Mouse (Mus musculus): ENCODE measurements around the gene Tns4. TPM values are rescaled to one million over a fixed set of nuclear protein-coding genes. Genes with fewer than 3 reads are reported as not detected.

Tns4 gene
- polyA plus RNA-seq, 1 experiment from 2014 or later = 0.40 TPM

DNA sequence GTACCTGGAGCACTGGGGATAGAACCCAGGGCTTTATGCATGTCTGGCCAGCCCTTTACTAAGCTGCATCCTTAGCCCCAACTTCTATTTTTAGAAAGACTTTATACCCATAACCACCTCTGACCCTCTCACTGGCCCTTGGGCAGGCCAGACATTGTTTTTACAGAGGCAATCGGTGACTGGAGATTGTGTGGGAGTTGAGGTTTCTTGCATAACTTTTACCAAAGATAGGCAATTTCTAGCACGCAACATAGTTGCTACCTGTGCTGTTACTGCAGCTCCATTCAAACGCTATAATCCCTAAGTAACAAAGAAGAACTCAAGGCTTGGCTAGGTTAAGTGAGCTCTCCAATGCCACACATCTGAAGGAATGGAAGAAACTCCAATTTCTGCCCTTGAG, 7.5 kb downstream of the Tns4 start:
- H3K4me2 ChIP-seq = no peak overlapping the region
- no peak overlapping the region for H3K27ac ChIP-seq (replicated peaks)
- H3K36me3 ChIP-seq = no peaks in the 10 kb centered on the region
- no peaks in the 10 kb centered on the region for H3K4me1 ChIP-seq (replicated peaks)
- H3K4me3 ChIP-seq = no peak overlapping the region
- H3K9me3 ChIP-seq = no peaks in the 10 kb centered on the region
- WGBS = 72% methylated on average over 3 of the region's 3 CpGs
- H3K9ac ChIP-seq = no peak overlapping the region
- ATAC-seq (ENCODE audit: low read depth) = no peak
- no peaks in the 10 kb centered on the region for H3K27me3 ChIP-seq

GRCm38 (mm10) chr11:99080902-99081543, 8.1 kb downstream of the Tns4 start:
- H3K36me3 ChIP-seq = no peaks in the 10 kb centered on the region
- H3K9ac ChIP-seq = no peak overlapping the region
- H3K27ac ChIP-seq (replicated peaks) = no peak overlapping the region
- WGBS = 84% methylated on average over 9 of the region's 9 CpGs
- H3K4me2 ChIP-seq = no peak overlapping the region
- no peak for ATAC-seq (ENCODE audit: low read depth)
- H3K4me3 ChIP-seq = no peak overlapping the region
- no peaks in the 10 kb centered on the region for H3K27me3 ChIP-seq
- H3K9me3 ChIP-seq = no peaks in the 10 kb centered on the region
- H3K4me1 ChIP-seq (replicated peaks) = no peaks in the 10 kb centered on the region

DNA sequence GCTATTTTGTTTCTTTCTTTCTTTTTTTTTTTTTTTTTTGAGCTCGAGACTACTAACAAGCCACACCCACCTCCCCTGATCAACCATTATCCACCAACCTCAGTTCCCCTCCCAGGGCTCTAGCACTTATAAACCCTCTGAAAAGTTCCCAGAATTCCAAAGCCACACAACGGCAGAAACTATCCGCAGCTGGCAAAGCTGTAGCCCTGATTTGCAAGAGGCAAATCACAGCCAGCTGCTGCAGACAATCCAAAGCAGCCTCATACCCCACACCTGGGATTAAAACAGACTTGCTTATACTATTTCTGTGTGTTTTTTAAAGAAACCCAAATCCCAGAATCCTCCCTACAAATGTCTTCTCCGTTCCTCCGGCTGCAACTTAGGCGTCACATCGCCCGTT, 11.2 kb downstream of the Tns4 start:
- H3K9me3 ChIP-seq = no peaks in the 10 kb centered on the region
- 83% methylated on average over 8 of the region's 8 CpGs for WGBS
- H3K36me3 ChIP-seq = no peaks in the 10 kb centered on the region
- no peak overlapping the region for H3K9ac ChIP-seq
- H3K27me3 ChIP-seq = no peaks in the 10 kb centered on the region
- no peak overlapping the region for H3K27ac ChIP-seq (replicated peaks)
- no peak overlapping the region for H3K4me2 ChIP-seq
- ATAC-seq (ENCODE audit: low read depth) = no peak
- no peak overlapping the region for H3K4me3 ChIP-seq
- no peaks in the 10 kb centered on the region for H3K4me1 ChIP-seq (replicated peaks)

- no peak overlapping the region for H3K27ac ChIP-seq (replicated peaks)
- ATAC-seq (ENCODE audit: low read depth) = no peak
- H3K4me1 ChIP-seq (replicated peaks) = peaks cover 7% of the 10 kb centered on the region
- no peaks in the 10 kb centered on the region for H3K27me3 ChIP-seq
- H3K4me2 ChIP-seq = no peak overlapping the region
- H3K4me3 ChIP-seq = no peak overlapping the region
- no peak overlapping the region for H3K9ac ChIP-seq
- H3K9me3 ChIP-seq = no peaks in the 10 kb centered on the region
- 80% methylated on average over 5 of the region's 5 CpGs for WGBS
- no peaks in the 10 kb centered on the region for H3K36me3 ChIP-seq
Measured at GRCm38 (mm10) chr11:99076744-99077319, 12.3 kb downstream of the Tns4 start.

- WGBS = 62% methylated on average over 5 of the region's 5 CpGs
- Histone ChIP-seq H3K4me2 (no peak overlapping the region), H3K9ac (no peak overlapping the region), H3K4me1 (replicated peaks) (peaks cover 11% of the 10 kb centered on the region), H3K36me3 (no peaks in the 10 kb centered on the region), H3K27me3 (no peaks in the 10 kb centered on the region), H3K27ac (replicated peaks) (no peak overlapping the region), H3K9me3 (no peaks in the 10 kb centered on the region), H3K4me3 (no peak overlapping the region)
- ATAC-seq (ENCODE audit: low read depth) = no peak
Measured at GRCm38 (mm10) chr11:99073781-99074180, 15.3 kb downstream of the Tns4 start.

DNA sequence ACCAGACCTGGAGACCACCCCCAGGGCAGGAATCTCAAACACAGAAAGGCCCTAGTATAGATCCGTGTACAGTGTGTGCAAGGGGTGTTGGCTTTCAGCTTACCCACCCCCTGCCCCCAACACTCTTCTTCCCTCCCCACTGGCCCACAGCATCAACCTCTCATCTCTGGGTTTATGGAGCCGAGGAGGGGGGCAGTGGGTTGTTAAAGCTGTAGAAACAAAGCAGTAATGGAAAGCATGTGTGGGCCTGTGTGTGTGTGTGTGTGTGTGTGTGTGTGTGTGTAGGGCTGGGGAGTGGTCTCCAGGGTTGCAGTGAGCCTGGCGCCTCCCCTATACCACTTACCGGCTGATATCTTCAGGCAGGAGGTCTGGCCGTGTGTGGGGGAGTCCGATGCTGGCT, 17.2 kb downstream of the Tns4 start:
- Histone ChIP-seq H3K27ac (replicated peaks) (0 out of 2 replicates have a peak overlapping the region, but pooled peaks have one; percentile 9), H3K4me3 (no peak overlapping the region), H3K9me3 (no peaks in the 10 kb centered on the region), H3K27me3 (no peaks in the 10 kb centered on the region), H3K36me3 (no peaks in the 10 kb centered on the region), H3K9ac (no peak overlapping the region), H3K4me1 (replicated peaks) (peaks cover 11% of the 10 kb centered on the region), H3K4me2 (no peak overlapping the region)
- 5% methylated on average over 6 of the region's 6 CpGs for WGBS
- peak; percentile 59; the same call in 1 of the 2 replicates for ATAC-seq (ENCODE audit: low read depth)

DNA sequence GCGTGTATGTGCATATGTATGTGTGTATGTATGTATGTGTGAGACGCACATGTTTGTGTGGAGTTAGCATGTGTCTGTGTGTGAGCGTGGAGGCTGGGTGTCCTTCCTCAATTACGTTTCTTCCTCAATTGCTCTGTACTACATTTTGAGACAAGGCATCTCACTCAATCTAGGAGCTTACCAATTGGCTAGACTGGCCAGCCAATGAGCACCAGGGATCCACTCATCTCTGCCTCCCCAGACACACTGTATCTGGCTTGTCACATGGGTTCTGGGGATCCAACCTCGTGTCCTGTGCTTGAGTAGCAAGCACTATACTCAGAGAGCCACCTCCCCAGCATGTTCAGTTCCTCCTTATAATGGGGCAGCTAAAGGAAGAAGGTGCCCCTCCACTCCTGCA, 20.7 kb downstream of the Tns4 start:
- 86% methylated on average over 5 of the region's 5 CpGs for WGBS
- no peak for ATAC-seq (ENCODE audit: low read depth)
- no peaks in the 10 kb centered on the region for H3K36me3 ChIP-seq
- H3K4me3 ChIP-seq = no peak overlapping the region
- H3K27me3 ChIP-seq = no peaks in the 10 kb centered on the region
- H3K4me1 ChIP-seq (replicated peaks) = peaks cover 17% of the 10 kb centered on the region
- H3K4me2 ChIP-seq = no peak overlapping the region
- H3K9ac ChIP-seq = no peak overlapping the region
- H3K27ac ChIP-seq (replicated peaks) = no peak overlapping the region
- no peaks in the 10 kb centered on the region for H3K9me3 ChIP-seq

DNA sequence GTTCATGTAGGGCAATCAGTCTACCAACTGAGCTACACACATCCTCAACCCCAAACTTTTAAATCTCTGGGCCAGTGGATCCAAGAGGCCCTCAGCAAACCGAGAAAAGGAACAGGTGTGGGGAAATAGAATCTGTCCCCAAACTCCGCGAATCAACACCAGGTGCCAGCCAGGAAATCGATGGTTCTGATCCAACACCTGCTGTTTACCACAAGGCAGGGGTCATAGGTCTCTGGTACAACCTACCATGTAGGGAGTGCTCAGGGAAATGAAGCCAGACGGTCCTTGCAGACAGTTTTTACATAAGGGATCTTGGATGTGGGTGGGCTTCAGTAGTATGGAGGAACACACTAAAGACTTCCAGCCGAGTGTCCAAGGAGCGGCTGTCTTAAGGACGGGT, 21.5 kb downstream of the Tns4 start:
- H3K9ac ChIP-seq = no peak overlapping the region
- 92% methylated on average over 8 of the region's 8 CpGs for WGBS
- H3K9me3 ChIP-seq = no peaks in the 10 kb centered on the region
- H3K4me3 ChIP-seq = no peak overlapping the region
- no peak overlapping the region for H3K4me2 ChIP-seq
- peaks cover 23% of the 10 kb centered on the region for H3K4me1 ChIP-seq (replicated peaks)
- no peak for ATAC-seq (ENCODE audit: low read depth)
- no peaks in the 10 kb centered on the region for H3K36me3 ChIP-seq
- H3K27ac ChIP-seq (replicated peaks) = no peak overlapping the region
- no peaks in the 10 kb centered on the region for H3K27me3 ChIP-seq

- Histone ChIP-seq H3K27me3 (no peaks in the 10 kb centered on the region), H3K36me3 (no peaks in the 10 kb centered on the region), H3K4me2 (no peak overlapping the region), H3K9me3 (no peaks in the 10 kb centered on the region), H3K4me3 (no peak overlapping the region), H3K4me1 (replicated peaks) (peaks cover 12% of the 10 kb centered on the region), H3K9ac (no peak overlapping the region), H3K27ac (replicated peaks) (no peak overlapping the region)
- 20% methylated on average over 2 of the region's 2 CpGs for WGBS
- no peak for ATAC-seq (ENCODE audit: low read depth)
Measured at GRCm38 (mm10) chr11:99065979-99066378, 23.1 kb downstream of the Tns4 start.

GRCm38 (mm10) chr11:99065353-99065752, 23.8 kb downstream of the Tns4 start:
- Histone ChIP-seq H3K4me2 (no peak overlapping the region), H3K9me3 (no peaks in the 10 kb centered on the region), H3K27me3 (peaks cover 3% of the 10 kb centered on the region; the same call in 1 of the 2 replicates), H3K36me3 (no peaks in the 10 kb centered on the region), H3K4me3 (no peak overlapping the region), H3K27ac (replicated peaks) (no peak overlapping the region), H3K4me1 (replicated peaks) (peaks cover 12% of the 10 kb centered on the region), H3K9ac (no peak overlapping the region)
- WGBS = 81% methylated on average over 3 of the region's 3 CpGs
- ATAC-seq (ENCODE audit: low read depth) = no peak

DNA sequence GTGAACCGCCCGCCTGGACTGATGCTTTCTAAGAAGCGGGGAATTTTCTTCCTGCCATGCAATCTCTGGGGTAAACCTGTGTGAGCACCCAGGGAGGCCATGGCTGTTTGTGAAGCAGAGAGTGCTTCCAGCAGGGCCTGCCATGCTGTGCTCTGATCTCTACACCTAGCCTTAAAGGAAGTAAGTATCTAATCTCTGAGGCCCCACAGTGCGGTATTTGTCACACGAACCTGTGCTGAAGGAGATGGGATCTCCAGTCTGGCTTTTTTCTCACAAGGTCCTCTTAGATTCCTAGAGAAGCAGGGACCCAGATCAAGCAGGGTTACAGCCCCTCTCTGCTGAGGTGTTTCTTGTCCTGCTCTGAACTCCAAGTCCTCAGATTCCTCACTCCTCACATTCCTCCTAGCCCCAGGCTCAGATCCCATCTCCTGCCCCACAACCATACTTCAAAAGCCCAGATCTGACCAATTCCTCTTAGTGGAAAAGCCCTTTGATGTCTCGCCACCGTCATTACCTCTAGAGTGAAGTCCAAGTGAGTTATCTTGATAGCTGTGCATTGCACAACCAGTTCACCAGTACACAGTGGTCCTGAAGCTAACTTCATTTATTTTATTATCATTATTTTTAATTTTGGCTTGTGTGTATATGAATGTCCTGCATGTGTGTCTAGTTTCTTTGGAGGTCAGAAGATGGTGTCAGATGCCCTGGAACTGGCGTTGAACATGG, 25.5 kb downstream of the Tns4 start:
- Histone ChIP-seq H3K4me2 (no peak overlapping the region), H3K4me1 (replicated peaks) (peaks cover 12% of the 10 kb centered on the region), H3K4me3 (no peak overlapping the region), H3K27me3 (peaks cover 3% of the 10 kb centered on the region; the same call in 1 of the 2 replicates), H3K9ac (no peak overlapping the region), H3K27ac (replicated peaks) (no peak overlapping the region), H3K9me3 (peaks cover 10% of the 10 kb centered on the region), H3K36me3 (no peaks in the 10 kb centered on the region)
- WGBS = 43% methylated on average over 8 of the region's 8 CpGs
- no peak for ATAC-seq (ENCODE audit: low read depth)

DNA sequence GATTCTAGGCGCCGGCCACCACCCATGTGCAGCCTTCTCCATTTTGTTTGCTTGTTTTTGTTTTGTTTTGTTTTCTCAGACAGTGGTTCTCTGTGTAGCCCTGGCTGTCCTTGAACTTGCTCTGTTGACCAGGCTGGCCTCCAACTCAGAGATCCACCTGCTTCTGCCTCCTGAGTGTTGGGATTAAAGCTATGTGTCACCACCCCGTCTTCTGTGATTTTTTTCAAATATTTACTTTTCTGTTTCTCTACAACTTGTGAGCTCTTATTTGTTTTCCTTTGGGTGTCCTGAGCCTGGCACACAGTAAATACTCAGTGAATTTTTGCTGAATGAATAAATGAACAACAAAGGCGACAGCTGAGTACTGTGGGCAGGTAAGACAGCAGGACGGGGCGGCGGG, 26.4 kb downstream of the Tns4 start:
- H3K9me3 ChIP-seq = peaks cover 10% of the 10 kb centered on the region
- H3K36me3 ChIP-seq = no peaks in the 10 kb centered on the region
- ATAC-seq (ENCODE audit: low read depth) = no peak
- H3K4me3 ChIP-seq = no peak overlapping the region
- no peak overlapping the region for H3K4me2 ChIP-seq
- H3K27me3 ChIP-seq = peaks cover 3% of the 10 kb centered on the region; the same call in 1 of the 2 replicates
- peaks cover 12% of the 10 kb centered on the region for H3K4me1 ChIP-seq (replicated peaks)
- 83% methylated on average over 7 of the region's 7 CpGs for WGBS
- H3K27ac ChIP-seq (replicated peaks) = no peak overlapping the region
- H3K9ac ChIP-seq = no peak overlapping the region

Measured in neural tube, embryonic 13.5 days (tissue).